Mouse (Mus musculus) thymus, adult 2 months (tissue): Measurements from ENCODE around the gene Tmem138.

Experiments used
- CTCF ChIP-seq: fragments of 200-500 bp; IDR thresholded peaks from 2 replicates; pipeline ENCODE4 v1.5.1; 2012; ENCODE audit warnings: mild to moderate bottlenecking, control low read depth, low read length, moderate library complexity, borderline replicate concordance; ENCODE audit not compliant: control insufficient read depth, poor library complexity, insufficient read depth; ENCODE audit errors: extremely low read depth
- POLR2A ChIP-seq: fragments of 200-500 bp; IDR thresholded peaks from 2 replicates; pipeline ENCODE4 v1.6.1; 2012; ENCODE audit warnings: mild to moderate bottlenecking, low read length, control low read depth, moderate library complexity; ENCODE audit not compliant: control insufficient read depth, poor library complexity, insufficient read depth; ENCODE audit errors: extremely low read depth

GRCm38 (mm10) chr19:10580102-10580501 lies 2.9 kb upstream of the Tmem138 start:
- TF ChIP-seq CTCF (no peak), POLR2A (no peak)
